8 mouse cellular contexts compared by ENCODE assay signal in genomic region chr10:78028129-78028528, GRCm38 (mm10). TPM values are rescaled to one million over a fixed set of nuclear protein-coding genes. Genes with fewer than 3 reads are reported as not detected.
DNase-seq lines count a peak whose midpoint lies in the region; ATAC-seq and TF ChIP-seq lines count a peak whose summit lies in the region.

No protein-coding gene starts in this region.

- H3K4me2 ChIP-seq in liver, embryonic 16.5 days (ENCODE audit: low read depth, low read length): no peak overlapping the region
- H3K4me2 ChIP-seq in neural tube, embryonic 13.5 days: no peak overlapping the region
- no peak overlapping the region for H3K4me2 ChIP-seq in stomach, postnatal 0 days (replicated peaks; ENCODE audit: low read depth)

- H3K9ac ChIP-seq in liver, embryonic 16.5 days (ENCODE audit: low read depth, low read length): no peak overlapping the region
- no peak overlapping the region for H3K9ac ChIP-seq in neural tube, embryonic 13.5 days
- H3K9ac ChIP-seq in stomach, postnatal 0 days (ENCODE audit: low read length): no peak overlapping the region

- no peaks in the 10 kb centered on the region for H3K4me1 ChIP-seq in embryonic facial prominence, embryonic 10.5 days
- H3K4me1 ChIP-seq in liver, embryonic 16.5 days (ENCODE audit: control insufficient read depth, low read depth, low read length): no peaks in the 10 kb centered on the region
- no peaks in the 10 kb centered on the region for H3K4me1 ChIP-seq in neural tube, embryonic 13.5 days (replicated peaks)
- no peaks in the 10 kb centered on the region for H3K4me1 ChIP-seq in stomach, postnatal 0 days (replicated peaks; ENCODE audit: control insufficient read depth, insufficient read depth)

- WGBS in embryonic facial prominence, embryonic 10.5 days: 9% methylated on average over 5 of the region's 5 CpGs
- 5% methylated on average over 5 of the region's 5 CpGs for WGBS in liver, embryonic 16.5 days (ENCODE audit: insufficient replicate concordance)
- 5% methylated on average over 5 of the region's 5 CpGs for WGBS in neural tube, embryonic 13.5 days
- 6% methylated on average over 5 of the region's 5 CpGs for WGBS in stomach, postnatal 0 days

- H3K4me3 ChIP-seq in embryonic facial prominence, embryonic 10.5 days: no peak overlapping the region
- no peak overlapping the region for H3K4me3 ChIP-seq in liver, embryonic 16.5 days (ENCODE audit: low read depth, low read length)
- no peak overlapping the region for H3K4me3 ChIP-seq in neural tube, embryonic 13.5 days
- no peak overlapping the region for H3K4me3 ChIP-seq in stomach, postnatal 0 days (ENCODE audit: low read depth, low read length)

- peak; percentile 41; the same call in 1 of the 2 replicates for ATAC-seq in liver, embryonic 16.5 days (ENCODE audit: low read depth)
- peak; percentile 88 for ATAC-seq in neural tube, embryonic 13.5 days (ENCODE audit: low read depth)
- peak; percentile 63 for ATAC-seq in stomach, postnatal 0 days (ENCODE audit: low FRiP score, low TSS enrichment)

- no peaks in the 10 kb centered on the region for H3K36me3 ChIP-seq in embryonic facial prominence, embryonic 10.5 days (replicated peaks)
- H3K36me3 ChIP-seq in liver, embryonic 16.5 days (ENCODE audit: control insufficient read depth, insufficient read depth): no peaks in the 10 kb centered on the region
- H3K36me3 ChIP-seq in neural tube, embryonic 13.5 days: no peaks in the 10 kb centered on the region
- no peaks in the 10 kb centered on the region for H3K36me3 ChIP-seq in stomach, postnatal 0 days (ENCODE audit: control insufficient read depth, insufficient read depth, low read length)

- TF ChIP-seq EP300 in stomach, postnatal 0 days (optimal IDR thresholded peaks at IDR 0.05): no peak

- H3K9me3 ChIP-seq in embryonic facial prominence, embryonic 10.5 days: no peaks in the 10 kb centered on the region
- H3K9me3 ChIP-seq in liver, embryonic 16.5 days (replicated peaks; ENCODE audit: control insufficient read depth, low read length): no peaks in the 10 kb centered on the region
- H3K9me3 ChIP-seq in neural tube, embryonic 13.5 days: no peaks in the 10 kb centered on the region
- no peaks in the 10 kb centered on the region for H3K9me3 ChIP-seq in stomach, postnatal 0 days (ENCODE audit: control insufficient read depth, low read length)

- H3K27ac ChIP-seq in embryonic facial prominence, embryonic 10.5 days (replicated peaks): no peak overlapping the region
- H3K27ac ChIP-seq in liver, embryonic 16.5 days (ENCODE audit: low read length): no peak overlapping the region
- H3K27ac ChIP-seq in neural tube, embryonic 13.5 days (replicated peaks): no peak overlapping the region
- H3K27ac ChIP-seq in stomach, postnatal 0 days (replicated peaks): no peak overlapping the region

- H3K27me3 ChIP-seq in embryonic facial prominence, embryonic 10.5 days (replicated peaks; ENCODE audit: low read depth, poor library complexity, severe bottlenecking): no peaks in the 10 kb centered on the region
- H3K27me3 ChIP-seq in liver, embryonic 16.5 days (ENCODE audit: control insufficient read depth, insufficient read depth, low read depth, low read length): no peaks in the 10 kb centered on the region
- H3K27me3 ChIP-seq in neural tube, embryonic 13.5 days: no peaks in the 10 kb centered on the region
- no peaks in the 10 kb centered on the region for H3K27me3 ChIP-seq in stomach, postnatal 0 days (ENCODE audit: control insufficient read depth, insufficient read depth, low read length)

- peak; percentile 98 for TF ChIP-seq CTCF in stomach, postnatal 0 days (IDR thresholded peaks at IDR 0.05; ENCODE audit: low read depth)

- DNase-seq in B cell, adult 2 months: peak; percentile 81
- DNase-seq in adrenal gland, adult 8-10 months: peak; percentile 39
- DNase-seq in embryonic facial prominence, embryonic 10.5 days (ENCODE audit: low spot score): peak; percentile 78
- DNase-seq in heart, adult 8-10 months (ENCODE audit: low spot score): peak; percentile 66
- DNase-seq in kidney, adult 8-10 months: peak; percentile 60 to 70
- peak; percentile 73 for DNase-seq in stomach, postnatal 0 days (ENCODE audit: low spot score)

RNA-seq across cellular contexts. Expression of gene Dnmt3l, which starts 13.6 kb away (rescaled TPM):
- total RNA-seq in adrenal gland, adult 8-10 months (2022): 10 to 100 TPM in 3 of 4 experiments, 1 to 10 TPM in 1; 4.3 to 41.2 (median 20.8) TPM
- polyA plus RNA-seq in embryonic facial prominence, embryonic 10.5 days (2016; fragmentation: Nextera tagmentation; extraction: Ambion mirVana): 0.34 TPM in 1 of 2 replicates, not detected in the other
- under 1 TPM in 2 of 4 experiments, not detected in 2; 0.38 to 0.65 TPM for total RNA-seq in heart, adult 8-10 months (2022)
- not detected in 2 replicates for polyA plus RNA-seq in liver, embryonic 16.5 days (2015; fragmentation: Nextera tagmentation; extraction: Ambion mirVana)
- not detected in 2 replicates for polyA plus RNA-seq in neural tube, embryonic 13.5 days (2015; fragmentation: Nextera tagmentation; extraction: Ambion mirVana)
- 0.65 and 1.1 TPM in 2 replicates for polyA plus RNA-seq in stomach, postnatal 0 days (2015; fragmentation: Nextera tagmentation; extraction: Ambion mirVana)

RNA-seq across cellular contexts. Expression of gene Aire, which starts 15.3 kb away (rescaled TPM):
- not detected for total RNA-seq in adrenal gland, adult 8-10 months (2022)
- polyA plus RNA-seq in embryonic facial prominence, embryonic 10.5 days (2016; fragmentation: Nextera tagmentation; extraction: Ambion mirVana): 0.24 and 0.25 TPM in 2 replicates
- total RNA-seq in heart, adult 8-10 months (2022): not detected
- not detected in 2 replicates for polyA plus RNA-seq in liver, embryonic 16.5 days (2015; fragmentation: Nextera tagmentation; extraction: Ambion mirVana)
- polyA plus RNA-seq in neural tube, embryonic 13.5 days (2015; fragmentation: Nextera tagmentation; extraction: Ambion mirVana): 0.10 and 0.18 TPM in 2 replicates
- polyA plus RNA-seq in stomach, postnatal 0 days (2015; fragmentation: Nextera tagmentation; extraction: Ambion mirVana): 0.10 and 0.11 TPM in 2 replicates

RNA-seq across cellular contexts. Expression of gene Pfkl, which starts 18.2 kb away (rescaled TPM):
- total RNA-seq in adrenal gland, adult 8-10 months (2022): 100 to 1,000 TPM in 1 of 4 experiments, 10 to 100 TPM in 3; 79.7 to 108 (median 89.6) TPM
- polyA plus RNA-seq in embryonic facial prominence, embryonic 10.5 days (2016; fragmentation: Nextera tagmentation; extraction: Ambion mirVana): 234 and 275 TPM in 2 replicates
- 100 to 1,000 TPM; 124 to 159 (median 130) TPM for total RNA-seq in heart, adult 8-10 months (2022)
- 83.0 and 83.2 TPM in 2 replicates for polyA plus RNA-seq in liver, embryonic 16.5 days (2015; fragmentation: Nextera tagmentation; extraction: Ambion mirVana)
- polyA plus RNA-seq in neural tube, embryonic 13.5 days (2015; fragmentation: Nextera tagmentation; extraction: Ambion mirVana): 90.8 and 99.0 TPM in 2 replicates
- polyA plus RNA-seq in stomach, postnatal 0 days (2015; fragmentation: Nextera tagmentation; extraction: Ambion mirVana): 82.4 and 86.1 TPM in 2 replicates

RNA-seq across cellular contexts. Expression of gene Icosl, which starts 41.0 kb away (rescaled TPM):
- total RNA-seq in adrenal gland, adult 8-10 months (2022): 10 to 100 TPM; 17.7 to 20.6 (median 18.7) TPM
- 2.5 and 2.8 TPM in 2 replicates for polyA plus RNA-seq in embryonic facial prominence, embryonic 10.5 days (2016; fragmentation: Nextera tagmentation; extraction: Ambion mirVana)
- total RNA-seq in heart, adult 8-10 months (2022): 1 to 10 TPM; 6.1 to 7.9 (median 7.0) TPM
- polyA plus RNA-seq in liver, embryonic 16.5 days (2015; fragmentation: Nextera tagmentation; extraction: Ambion mirVana): 1.5 and 1.7 TPM in 2 replicates
- 0.75 and 0.77 TPM in 2 replicates for polyA plus RNA-seq in neural tube, embryonic 13.5 days (2015; fragmentation: Nextera tagmentation; extraction: Ambion mirVana)
- polyA plus RNA-seq in stomach, postnatal 0 days (2015; fragmentation: Nextera tagmentation; extraction: Ambion mirVana): 4.8 and 5.6 TPM in 2 replicates

RNA-seq across cellular contexts. Expression of gene 1810043G02Rik, which starts 49.8 kb away (rescaled TPM):
- 10 to 100 TPM; 18.8 to 41.2 (median 28.6) TPM for total RNA-seq in adrenal gland, adult 8-10 months (2022)
- polyA plus RNA-seq in embryonic facial prominence, embryonic 10.5 days (2016; fragmentation: Nextera tagmentation; extraction: Ambion mirVana): 31.0 and 33.7 TPM in 2 replicates
- 10 to 100 TPM; 10.7 to 13.5 (median 12.2) TPM for total RNA-seq in heart, adult 8-10 months (2022)
- polyA plus RNA-seq in liver, embryonic 16.5 days (2015; fragmentation: Nextera tagmentation; extraction: Ambion mirVana): 3.7 and 4.0 TPM in 2 replicates
- polyA plus RNA-seq in neural tube, embryonic 13.5 days (2015; fragmentation: Nextera tagmentation; extraction: Ambion mirVana): 36.8 and 37.4 TPM in 2 replicates
- 16.1 and 18.8 TPM in 2 replicates for polyA plus RNA-seq in stomach, postnatal 0 days (2015; fragmentation: Nextera tagmentation; extraction: Ambion mirVana)
